Mouse (Mus musculus) neural tube, postnatal 0 days (tissue): Measurements from ENCODE around the gene Map10. TPM values are rescaled to one million over a fixed set of nuclear protein-coding genes. Genes with fewer than 3 reads are reported as not detected.

Experiments
- polyA plus RNA-seq: library from polyadenylated mRNA; unstranded; fragments of >200 nt; fragmentation: Nextera tagmentation; extraction: Ambion mirVana; gene quantifications from 2 replicates; pipeline ENCODE4 v1.2.1, GENCODE M21; 2015

The Map10 gene
- polyA plus RNA-seq = 5.1 and 5.4 TPM in 2 replicates

DNA sequence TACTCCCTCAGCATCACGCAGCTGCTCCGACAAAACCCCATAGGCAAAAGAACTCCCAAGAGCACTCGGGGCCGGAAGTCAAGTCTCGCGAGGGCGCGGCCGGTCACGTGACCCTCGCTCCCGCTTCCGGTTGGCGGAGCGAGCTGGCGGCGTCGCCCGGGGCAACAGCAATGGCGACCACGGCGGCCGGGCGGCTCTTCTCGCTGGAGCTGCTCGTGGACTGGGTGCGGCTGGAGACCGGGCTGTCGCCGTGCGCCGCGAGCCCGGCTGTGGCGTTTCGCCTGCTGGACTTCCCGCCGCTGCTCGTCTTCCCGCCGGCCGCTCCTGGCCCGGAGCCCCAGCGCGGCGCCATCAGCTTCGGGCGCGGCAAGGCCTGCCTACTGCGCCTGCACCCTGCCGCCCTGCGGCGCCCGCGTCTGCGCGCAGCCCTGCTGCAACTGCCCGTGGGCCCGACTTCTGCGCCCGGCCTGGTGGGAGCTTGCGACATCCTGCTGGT is at the start of gene Map10:
TSS of gene Map10 (plus strand) at position 119 of the 496 bp plus-strand sequence.

Other genes starting within 250 kb of the Map10 start
- gene Sipa1l2, start 100.0 kb upstream of the Map10 start, polyA plus RNA-seq = 8.3 and 10.1 TPM in 2 replicates
- gene Ntpcr, start 60.1 kb downstream of the Map10 start, polyA plus RNA-seq = 42.5 and 44.2 TPM in 2 replicates
- gene Pcnx2, start 228.5 kb downstream of the Map10 start, polyA plus RNA-seq = 3.3 and 3.9 TPM in 2 replicates
- gene Map3k21, start 240.6 kb downstream of the Map10 start, polyA plus RNA-seq = 0.75 and 0.98 TPM in 2 replicates